In genomic region chr5:107221892-107222669, GRCm38 (mm10) we compare ENCODE assay signal across 7 mouse cellular contexts.
A peak's percentile ranks its signal among the peaks of the same experiment; 100 is the strongest.
DNase-seq lines count a peak whose midpoint lies in the region; ATAC-seq and TF ChIP-seq lines count a peak whose summit lies in the region.

No protein-coding gene starts in this region.

- no peaks in the 10 kb centered on the region for H3K9me3 ChIP-seq in liver, postnatal 0 days (ENCODE audit: low read length)
- H3K9me3 ChIP-seq in liver, embryonic 11.5 days (ENCODE audit: control insufficient read depth, low read length) = no peaks in the 10 kb centered on the region
- H3K9me3 ChIP-seq in hindbrain, embryonic 15.5 days = no peaks in the 10 kb centered on the region
- no peaks in the 10 kb centered on the region for H3K9me3 ChIP-seq in forebrain, embryonic 12.5 days

- no peak overlapping the region for H3K4me2 ChIP-seq in liver, postnatal 0 days (ENCODE audit: low read depth, low read length)
- H3K4me2 ChIP-seq in liver, embryonic 11.5 days = no peak overlapping the region
- 0 out of 2 replicates have a peak overlapping the region, but pooled peaks have one; percentile 28 for H3K4me2 ChIP-seq in hindbrain, embryonic 15.5 days
- no peak overlapping the region for H3K4me2 ChIP-seq in forebrain, embryonic 12.5 days

- 67% methylated on average over 17 of the region's 17 CpGs for WGBS in liver, postnatal 0 days (ENCODE audit: insufficient replicate concordance)
- 80% methylated on average over 17 of the region's 17 CpGs for whole genome bisulfite sequencing in liver, embryonic 11.5 days
- 28% methylated on average over 17 of the region's 17 CpGs for WGBS in hindbrain, embryonic 15.5 days
- WGBS in forebrain, embryonic 12.5 days = 76% methylated on average over 17 of the region's 17 CpGs

- H3K27me3 ChIP-seq in liver, postnatal 0 days (ENCODE audit: insufficient read depth, low read length) = no peaks in the 10 kb centered on the region
- H3K27me3 ChIP-seq in liver, embryonic 11.5 days (replicated peaks; ENCODE audit: control insufficient read depth, insufficient read depth, low read length) = no peaks in the 10 kb centered on the region
- no peaks in the 10 kb centered on the region for H3K27me3 ChIP-seq in hindbrain, embryonic 15.5 days
- peaks cover 14% of the 10 kb centered on the region for H3K27me3 ChIP-seq in forebrain, embryonic 12.5 days

- no peak for TF ChIP-seq CTCF in liver, postnatal 0 days (IDR thresholded peaks at IDR 0.05; ENCODE audit: low read depth)

- H3K4me1 ChIP-seq in liver, postnatal 0 days (ENCODE audit: insufficient read depth) = peaks cover 29% of the 10 kb centered on the region
- peaks cover 70% of the 10 kb centered on the region for H3K4me1 ChIP-seq in liver, embryonic 11.5 days (replicated peaks; ENCODE audit: control insufficient read depth, insufficient read depth, low read length)
- H3K4me1 ChIP-seq in hindbrain, embryonic 15.5 days (replicated peaks) = peaks cover 18% of the 10 kb centered on the region
- H3K4me1 ChIP-seq in forebrain, embryonic 12.5 days = peaks cover 10% of the 10 kb centered on the region

- TF ChIP-seq EP300 in liver, postnatal 0 days (IDR thresholded peaks at IDR 0.05; ENCODE audit: low read depth) = no peak

- DNase-seq in liver, postnatal 0 days = peak; percentile 60
- no peak for DNase-seq in liver, embryonic 11.5 days (ENCODE audit: low spot score)
- peak; percentile 62 for DNase-seq in embryo, embryonic 10.5 days (ENCODE audit: low spot score)
- DNase-seq in mesoderm, embryonic 11.5 days (ENCODE audit: low read depth, low spot score) = peak; percentile 49
- DNase-seq in left cerebral cortex, postnatal 25 days (ENCODE audit: low spot score in 2 of 2) = no peak

- no peak overlapping the region for H3K27ac ChIP-seq in liver, postnatal 0 days (ENCODE audit: low read depth)
- H3K27ac ChIP-seq in liver, embryonic 11.5 days (ENCODE audit: low read depth, low read length) = no peak overlapping the region
- peak overlapping the region; percentile 14 for H3K27ac ChIP-seq in hindbrain, embryonic 15.5 days (replicated peaks)
- no peak overlapping the region for H3K27ac ChIP-seq in forebrain, embryonic 12.5 days

- no peaks in the 10 kb centered on the region; the same call in 1 of the 2 replicates for H3K36me3 ChIP-seq in liver, postnatal 0 days (replicated peaks; ENCODE audit: insufficient read depth, low read length)
- no peaks in the 10 kb centered on the region for H3K36me3 ChIP-seq in liver, embryonic 11.5 days (ENCODE audit: control insufficient read depth, insufficient read depth, low read length)
- H3K36me3 ChIP-seq in hindbrain, embryonic 15.5 days = no peaks in the 10 kb centered on the region
- no peaks in the 10 kb centered on the region for H3K36me3 ChIP-seq in forebrain, embryonic 12.5 days (replicated peaks)

- H3K9ac ChIP-seq in liver, postnatal 0 days (replicated peaks) = no peak overlapping the region
- no peak overlapping the region for H3K9ac ChIP-seq in liver, embryonic 11.5 days (ENCODE audit: low read depth, low read length)
- H3K9ac ChIP-seq in hindbrain, embryonic 15.5 days = no peak overlapping the region
- H3K9ac ChIP-seq in forebrain, embryonic 12.5 days = no peak overlapping the region

- ATAC-seq in liver, postnatal 0 days = no peak
- no peak for ATAC-seq in liver, embryonic 11.5 days (replicated peaks; ENCODE audit: low FRiP score)
- 0 out of 2 replicates have a peak, but pooled peaks have one; percentile 50 for ATAC-seq in hindbrain, embryonic 15.5 days (ENCODE audit: low FRiP score, low read depth)
- ATAC-seq in forebrain, embryonic 12.5 days (ENCODE audit: low FRiP score) = no peak

- intact Hi-C loops in left cerebral cortex, postnatal 25 days (cut with DNase I) = no loop called here

- no peak overlapping the region for H3K4me3 ChIP-seq in liver, postnatal 0 days (ENCODE audit: low read depth, low read length)
- no peak overlapping the region for H3K4me3 ChIP-seq in liver, embryonic 11.5 days (ENCODE audit: low read depth, low read length)
- H3K4me3 ChIP-seq in hindbrain, embryonic 15.5 days = no peak overlapping the region
- no peak overlapping the region for H3K4me3 ChIP-seq in forebrain, embryonic 12.5 days (replicated peaks)

Comparison
In these comparisons a context has a peak if more than half of its experiments do, and no peak if none do; other contexts are left out.
1. DNase-seq: peak in liver, postnatal 0 days (single experiment), embryo, embryonic 10.5 days (single experiment) and mesoderm, embryonic 11.5 days (single experiment); none in liver, embryonic 11.5 days (single experiment) and left cerebral cortex, postnatal 25 days (0 of 2).